Mouse (Mus musculus): ENCODE data around the gene 2310061I04Rik.

2310061I04Rik gene

GRCm38 (mm10) chr17:35916297-35917142 lies 19.3 kb upstream of the 2310061I04Rik start, which contains the start of the genes Mrps18b and Ppp1r10:
Gene Mrps18b, minus strand, starts transcription at chr17:35916389.
Gene Ppp1r10, plus strand, starts transcription at chr17:35916434.
- peak; percentile 99 for DNase-seq (ENCODE audit: low spot score in 2 of 2)

- no peak for DNase-seq (ENCODE audit: low spot score in 2 of 2)
These were observed 18.5 kb upstream of the 2310061I04Rik start for GRCm38 (mm10) chr17:35915538-35916296.

GRCm38 (mm10) chr17:35914975-35915374 lies 17.7 kb upstream of the 2310061I04Rik start:
- DNase-seq (ENCODE audit: low spot score in 2 of 2): no peak

GRCm38 (mm10) chr17:35909919-35910369 lies 12.7 kb upstream of the 2310061I04Rik start, which contains the start of gene Atat1:
Gene Atat1, minus strand, starts transcription at chr17:35910075.
- peak; percentile 98 for DNase-seq (ENCODE audit: low spot score in 2 of 2)

- DNase-seq (ENCODE audit: low spot score in 2 of 2): no peak
These were observed 12.1 kb upstream of the 2310061I04Rik start for GRCm38 (mm10) chr17:35909186-35909918.

- no peak for DNase-seq (ENCODE audit: low spot score in 2 of 2)
These were observed 10.4 kb upstream of the 2310061I04Rik start for GRCm38 (mm10) chr17:35907609-35908008.

- no peak for DNase-seq (ENCODE audit: low spot score in 2 of 2)
These were observed 8.4 kb upstream of the 2310061I04Rik start for GRCm38 (mm10) chr17:35905587-35905986.

GRCm38 (mm10) chr17:35903992-35904355 lies 6.7 kb upstream of the 2310061I04Rik start:
- no peak for DNase-seq (ENCODE audit: low spot score in 2 of 2)

- DNase-seq (ENCODE audit: low spot score in 2 of 2): no peak
These were observed 6.2 kb upstream of the 2310061I04Rik start for GRCm38 (mm10) chr17:35903343-35903991.

GRCm38 (mm10) chr17:35900636-35901035 lies 3.4 kb upstream of the 2310061I04Rik start:
- DNase-seq (ENCODE audit: low spot score in 2 of 2): no peak

- DNase-seq (ENCODE audit: low spot score in 2 of 2): no peak
These were observed 678 bp upstream of the 2310061I04Rik start for GRCm38 (mm10) chr17:35897644-35898573.

- DNase-seq (ENCODE audit: low spot score in 2 of 2): no peak
These were observed 9.5 kb downstream of the 2310061I04Rik start for GRCm38 (mm10) chr17:35887725-35888124.

- DNase-seq (ENCODE audit: low spot score in 2 of 2): no peak
These were observed 13.5 kb downstream of the 2310061I04Rik start for GRCm38 (mm10) chr17:35883777-35884176.

GRCm38 (mm10) chr17:35882924-35883323 lies 14.3 kb downstream of the 2310061I04Rik start:
- no peak for DNase-seq (ENCODE audit: low spot score in 2 of 2)

- DNase-seq (ENCODE audit: low spot score in 2 of 2): peak; percentile 87 to 91
These were observed 17.8 kb downstream of the 2310061I04Rik start, which contains the start of gene Dhx16 for GRCm38 (mm10) chr17:35879245-35880057. Gene Dhx16, plus strand, starts transcription at chr17:35879819.

GRCm38 (mm10) chr17:35874721-35875120 lies 22.5 kb downstream of the 2310061I04Rik start:
- DNase-seq (ENCODE audit: low spot score in 2 of 2): no peak

- peak; percentile 70 to 83 for DNase-seq (ENCODE audit: low spot score in 2 of 2)
These were observed 23.3 kb downstream of the 2310061I04Rik start for GRCm38 (mm10) chr17:35873774-35874519.

Data from natural killer cell, adult 2 months (primary cell).